Mouse (Mus musculus): ENCODE results near the gene Pla2g4a.

Gene Pla2g4a

DNA sequence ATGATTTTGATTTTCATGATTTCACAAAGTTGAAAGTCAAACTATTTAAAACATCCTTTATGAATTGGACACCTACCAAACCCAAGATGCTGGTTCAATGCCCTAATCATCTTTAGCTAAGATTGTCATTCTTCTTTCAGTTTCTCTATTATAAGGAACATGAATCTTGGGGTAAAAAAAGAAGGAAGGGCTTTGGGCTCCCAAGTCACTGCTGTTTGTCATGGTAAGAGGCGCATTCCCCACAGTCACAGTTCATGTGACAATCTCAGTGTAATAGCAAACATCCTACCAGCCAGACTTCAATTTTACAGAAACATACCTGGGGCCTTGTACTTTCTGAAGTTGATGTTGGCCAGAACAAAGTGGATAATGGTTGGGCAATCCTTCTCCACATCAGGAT, 119.2 kb downstream of the Pla2g4a start:
- DNase-seq: no peak

DNA sequence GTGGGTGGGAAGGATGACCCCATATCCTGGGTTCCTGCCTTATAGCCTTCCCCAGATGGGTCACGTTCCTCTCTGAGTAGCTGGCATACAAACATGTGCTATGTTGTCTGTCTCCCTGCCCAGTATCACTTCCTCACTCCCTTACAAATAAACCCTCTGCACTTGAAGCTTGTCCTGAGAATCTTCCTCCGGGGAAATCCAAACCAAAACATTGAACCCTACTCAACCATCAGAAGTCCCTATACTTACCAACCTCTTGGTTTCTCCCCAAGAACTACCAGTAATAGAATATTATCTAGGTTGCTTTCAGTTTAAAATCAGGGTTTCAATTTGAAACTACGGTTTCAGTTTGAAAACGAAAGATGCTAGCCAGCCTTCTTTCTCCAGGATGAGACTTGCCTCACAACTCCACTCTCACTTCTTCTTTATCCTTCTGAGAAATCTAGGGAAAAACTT, 120.1 kb downstream of the Pla2g4a start:
- DNase-seq: no peak

DNA sequence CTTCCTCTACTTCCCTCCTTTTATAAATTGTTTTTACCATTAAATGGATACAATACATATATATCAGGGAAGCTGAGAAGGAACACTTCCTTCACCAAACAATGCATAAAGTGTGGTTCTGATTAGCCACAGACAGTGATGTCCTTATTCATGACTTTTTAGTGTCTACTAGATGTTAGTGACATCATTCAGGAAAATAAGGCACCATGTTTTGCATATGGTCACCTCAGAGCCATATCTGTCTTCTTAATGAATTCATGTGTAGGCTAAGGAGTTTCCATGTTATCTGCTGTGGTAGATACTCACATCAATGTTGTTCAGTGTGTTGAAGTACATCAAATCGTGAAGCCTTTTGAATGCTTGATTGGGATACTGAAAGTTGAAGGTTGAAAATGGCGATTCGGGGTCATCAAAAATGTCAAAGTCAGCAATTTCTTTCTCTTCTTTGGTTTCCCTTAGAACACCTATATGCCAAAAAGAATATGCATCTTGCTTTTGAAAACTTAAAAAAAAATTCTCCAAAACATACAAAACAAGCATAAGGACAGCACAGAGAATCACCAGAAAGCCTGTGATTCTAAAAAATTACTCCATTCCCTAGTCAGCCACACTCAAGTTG, 120.7 kb downstream of the Pla2g4a start:
- DNase-seq: no peak

DNA sequence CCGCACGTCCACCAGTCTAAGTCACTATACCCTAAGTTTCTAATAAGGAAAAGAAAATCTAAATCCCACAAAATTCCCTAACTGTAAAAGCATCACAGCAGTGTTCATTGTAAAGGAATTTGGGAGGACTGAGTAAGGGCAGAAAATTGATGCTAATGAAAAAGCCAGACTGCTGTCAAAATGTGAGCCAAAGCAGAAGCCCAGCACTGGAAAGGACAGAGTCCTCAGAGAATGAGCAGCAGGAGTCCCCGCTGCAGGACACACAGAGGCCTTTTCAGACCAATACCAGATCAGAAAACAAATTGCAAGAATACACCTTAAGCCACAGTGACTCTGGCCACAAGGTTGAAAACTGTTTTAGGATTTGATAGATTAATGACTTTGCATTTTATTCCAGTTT, 124.6 kb downstream of the Pla2g4a start:
- no peak for DNase-seq

DNA sequence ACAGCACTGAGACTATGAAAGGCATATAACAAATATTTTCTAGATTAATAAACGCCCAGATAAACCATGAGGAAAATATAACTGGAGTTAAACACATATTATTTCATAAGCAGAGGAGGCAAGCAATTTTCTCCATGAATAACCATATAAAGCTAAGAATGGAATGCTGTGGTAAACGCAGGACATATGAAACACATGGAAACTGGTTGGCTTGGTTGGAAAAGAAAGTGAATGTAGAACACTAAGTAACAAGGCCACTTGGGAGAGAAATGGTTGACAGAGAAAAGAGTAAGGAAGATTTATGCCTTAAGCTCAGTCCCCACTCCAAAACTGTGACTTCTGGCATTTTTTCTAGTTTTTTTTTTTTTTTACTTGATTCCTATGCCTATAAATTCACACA, 127.2 kb downstream of the Pla2g4a start:
- no peak for DNase-seq

DNA sequence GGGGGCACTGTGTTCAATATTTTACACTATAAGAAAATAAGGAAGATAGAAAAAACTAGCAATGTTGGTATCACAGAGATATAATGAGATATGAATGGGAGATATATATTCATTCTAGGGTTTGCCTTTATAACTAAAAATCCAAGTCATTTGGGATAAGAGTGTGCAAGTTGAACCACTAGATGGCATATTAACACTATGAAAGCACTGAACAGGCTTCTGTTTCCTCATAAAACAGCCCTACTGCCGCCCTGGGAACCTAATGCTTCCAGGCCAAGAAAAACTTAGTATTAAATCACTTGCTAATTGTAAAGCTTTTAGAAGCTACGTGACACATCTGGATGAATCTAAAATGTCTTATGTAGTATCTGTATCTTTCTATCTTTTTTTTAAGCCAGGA, 128.1 kb downstream of the Pla2g4a start:
- DNase-seq: no peak

DNA sequence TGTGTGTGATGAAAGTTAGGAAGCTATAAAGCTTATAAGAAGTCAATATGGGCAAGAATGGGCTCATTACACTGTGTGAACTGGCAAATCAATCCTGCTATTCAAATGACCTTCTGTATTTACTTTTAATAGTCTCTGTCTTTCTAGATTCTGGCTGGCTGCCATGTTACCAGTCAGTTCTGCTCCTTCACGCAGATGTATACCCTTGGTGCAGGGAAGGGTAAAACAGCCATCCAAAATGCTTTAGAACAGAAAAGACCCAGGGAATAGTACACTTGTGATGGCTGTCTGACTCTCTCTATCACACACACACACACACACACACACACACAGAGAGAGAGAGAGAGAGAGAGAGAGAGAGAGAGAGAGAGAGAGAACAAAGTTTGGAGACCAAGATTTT, 128.6 kb downstream of the Pla2g4a start:
- no peak for DNase-seq

DNA sequence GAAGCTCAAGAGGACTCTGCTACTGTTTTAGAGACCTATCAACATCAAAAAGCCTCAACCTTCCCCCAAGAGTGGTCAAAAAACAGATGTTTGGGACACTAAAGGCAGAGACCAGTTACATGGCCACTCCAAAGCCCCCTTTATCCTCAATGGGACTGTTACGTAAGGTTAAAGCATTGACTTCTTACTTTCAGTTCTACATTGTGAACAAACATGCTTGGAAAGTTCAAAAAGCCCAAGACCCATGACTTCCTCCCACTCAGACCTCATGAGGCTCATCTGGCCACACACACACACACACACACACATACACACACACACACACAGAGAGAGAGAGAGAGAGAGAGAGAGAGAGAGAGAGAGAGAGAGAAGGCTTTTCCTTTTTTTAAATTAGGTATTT, 130.0 kb downstream of the Pla2g4a start:
- DNase-seq: no peak

DNA sequence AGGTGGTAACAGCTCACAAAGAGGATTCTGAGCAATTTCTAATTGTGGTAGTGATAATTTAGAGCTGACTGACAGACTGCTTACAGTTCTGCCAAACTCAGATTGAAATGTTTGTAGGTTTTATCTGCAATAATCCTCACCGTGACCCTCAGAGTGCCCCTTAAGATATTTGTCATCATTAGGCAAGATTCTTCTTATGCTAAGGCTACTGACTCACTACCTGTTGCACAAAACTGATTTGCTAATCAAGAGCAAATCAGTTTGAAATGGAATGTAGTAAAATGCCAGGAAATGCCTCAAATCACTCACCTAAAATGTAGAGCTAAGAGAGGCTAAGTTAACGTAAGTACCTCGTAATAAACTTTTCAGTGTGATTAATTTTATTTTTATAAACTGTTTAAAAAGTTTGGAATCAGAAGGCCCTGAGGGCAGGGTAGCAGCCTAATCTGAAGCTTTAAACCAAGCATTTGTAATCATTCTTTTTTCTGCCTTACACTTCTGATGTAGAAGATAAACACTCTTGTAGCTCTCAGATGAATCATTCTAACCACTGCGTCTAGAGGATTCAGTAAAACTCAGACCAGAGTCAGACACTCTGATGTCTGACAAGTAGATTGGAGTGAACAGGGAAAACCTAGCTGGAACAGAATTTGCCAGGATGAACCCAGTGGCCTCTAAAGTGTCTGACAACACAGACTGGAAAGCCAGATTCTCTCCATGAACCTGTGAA, 147.3 kb downstream of the Pla2g4a start:
- DNase-seq: no peak

DNA sequence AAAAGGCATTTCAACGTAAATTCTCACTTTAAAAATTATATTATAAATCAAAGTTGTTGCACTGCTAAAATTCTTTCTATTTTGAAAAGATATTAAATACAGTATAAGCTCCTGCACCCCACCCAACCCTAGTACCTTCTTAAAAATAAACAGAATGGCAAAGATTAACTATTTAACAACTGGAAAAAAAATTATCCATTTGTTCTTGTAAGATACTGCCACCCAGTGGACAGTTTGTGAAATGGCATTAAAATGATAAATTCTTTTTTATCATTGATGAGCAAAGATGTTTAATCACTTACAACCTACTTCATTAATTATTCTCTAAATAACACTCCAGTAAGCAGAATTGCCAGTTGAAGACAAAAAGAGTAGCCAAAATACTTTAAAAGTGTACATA, 151.6 kb downstream of the Pla2g4a start:
- no peak for DNase-seq

Data from cerebellum, adult 11-12 months (tissue).